Mouse (Mus musculus): Measurements from ENCODE around the gene Ugt1a6a. TPM values are rescaled to one million over a fixed set of nuclear protein-coding genes. Genes with fewer than 3 reads are reported as not detected.

Gene Ugt1a6a
- total and polyA plus RNA-seq, 3 experiments = not detected

- no peak for TF ChIP-seq USF2 (IDR thresholded peaks at IDR 0.05; ENCODE audit: borderline replicate concordance in 1 of 2, insufficient read depth in 1 of 2, low read depth in 1 of 2, low read length in 2 of 2)
- no peak for TF ChIP-seq ZNF384 (IDR thresholded peaks at IDR 0.05; ENCODE audit: low read depth, low read length)
- TF ChIP-seq POLR2A (IDR thresholded peaks at IDR 0.05; ENCODE audit: control insufficient read depth in 1 of 2, insufficient read depth in 1 of 2, low read depth in 1 of 2, low read length in 2 of 2, poor library complexity in 1 of 2) = no peak
- TF ChIP-seq UBTF (IDR thresholded peaks at IDR 0.05; ENCODE audit: borderline replicate concordance, insufficient read depth, low read depth, low read length) = no peak
- no peak for TF ChIP-seq USF1 (IDR thresholded peaks at IDR 0.05; ENCODE audit: low read depth, low read length)
- TF ChIP-seq ZC3H11A (IDR thresholded peaks at IDR 0.05; ENCODE audit: low read depth, low read length) = no peak
- TF ChIP-seq MYC (IDR thresholded peaks at IDR 0.05; ENCODE audit: low read depth, low read length) = no peak
- TF ChIP-seq KAT2A (conservative IDR thresholded peaks at IDR 0.05; ENCODE audit: low read depth, low read length) = no peak
- no peak for TF ChIP-seq POLR2AphosphoS5 (IDR thresholded peaks at IDR 0.05; ENCODE audit: borderline replicate concordance, low read depth, low read length)
- no peak for TF ChIP-seq POLR2AphosphoS2 (IDR thresholded peaks at IDR 0.05; ENCODE audit: low read length)
- no peak for TF ChIP-seq GABPA (IDR thresholded peaks at IDR 0.05; ENCODE audit: low read depth, low read length)
- no peak for TF ChIP-seq TCF12 (IDR thresholded peaks at IDR 0.05; ENCODE audit: low read depth, low read length)
- TF ChIP-seq ELF1 (IDR thresholded peaks at IDR 0.05; ENCODE audit: low read depth, low read length) = no peak
- no peak for TF ChIP-seq CHD2 (IDR thresholded peaks at IDR 0.05; ENCODE audit: low read length)
- no peak for TF ChIP-seq ZKSCAN1 (IDR thresholded peaks at IDR 0.05; ENCODE audit: low read depth, low read length)
- no peak for TF ChIP-seq JUND (IDR thresholded peaks at IDR 0.05; ENCODE audit: low read depth, low read length)
- no peak for TF ChIP-seq GATA1 (IDR thresholded peaks at IDR 0.05; ENCODE audit: low read depth, low read length)
Observed at GRCm38 (mm10) chr1:88179657-88180056, 45.0 kb downstream of the Ugt1a6a start.

GRCm38 (mm10) chr1:88186325-88186935, 51.8 kb downstream of the Ugt1a6a start:
- TF ChIP-seq ZNF384 (IDR thresholded peaks at IDR 0.05; ENCODE audit: low read depth, low read length) (no peak), TBP (IDR thresholded peaks at IDR 0.05; ENCODE audit: low read depth, low read length) (no peak), TAL1 (IDR thresholded peaks at IDR 0.05; ENCODE audit: low read length) (no peak), CTCF (IDR thresholded peaks at IDR 0.05 in 2 of 3, conservative IDR thresholded peaks at IDR 0.05 in 1 of 3; ENCODE audit: control insufficient read depth in 1 of 3, insufficient read depth in 1 of 3, low read depth in 2 of 3, low read length in 3 of 3, poor library complexity in 1 of 3, severe bottlenecking in 1 of 3) (no peak), BHLHE40 (IDR thresholded peaks at IDR 0.05; ENCODE audit: borderline replicate concordance, low read depth, low read length) (no peak), ZKSCAN1 (IDR thresholded peaks at IDR 0.05; ENCODE audit: low read depth, low read length) (no peak), ZMIZ1 (IDR thresholded peaks at IDR 0.05; ENCODE audit: low read depth, low read length) (no peak), MXI1 (IDR thresholded peaks at IDR 0.05; ENCODE audit: low read depth, low read length) (no peak), KAT2A (conservative IDR thresholded peaks at IDR 0.05; ENCODE audit: low read depth, low read length) (no peak), CHD1 (IDR thresholded peaks at IDR 0.05; ENCODE audit: low read depth, low read length) (no peak), ELF1 (IDR thresholded peaks at IDR 0.05; ENCODE audit: low read depth, low read length) (no peak), RCOR1 (IDR thresholded peaks at IDR 0.05; ENCODE audit: low read depth, low read length) (no peak), GABPA (IDR thresholded peaks at IDR 0.05; ENCODE audit: low read depth, low read length) (no peak), POLR2AphosphoS5 (IDR thresholded peaks at IDR 0.05; ENCODE audit: borderline replicate concordance, low read depth, low read length) (no peak), MEF2A (IDR thresholded peaks at IDR 0.05; ENCODE audit: extremely low read depth, insufficient replicate concordance, low read depth, low read length, poor library complexity, severe bottlenecking) (no peak), EP300 (IDR thresholded peaks at IDR 0.05; ENCODE audit: low read depth in 1 of 2, low read length in 2 of 2) (no peak), GATA1 (IDR thresholded peaks at IDR 0.05; ENCODE audit: low read depth, low read length) (no peak), MYB (IDR thresholded peaks at IDR 0.05; ENCODE audit: low read depth, low read length) (no peak), ETS1 (IDR thresholded peaks at IDR 0.05; ENCODE audit: low read depth, low read length) (no peak)
- Histone ChIP-seq H3K9me3 (replicated peaks; ENCODE audit: insufficient read depth, low read length) (no peaks in the 10 kb centered on the region), H3K9ac (ENCODE audit: control insufficient read depth, low read depth, low read length, poor library complexity, severe bottlenecking) (no peak overlapping the region)

More at GRCm38 (mm10) chr1:88179657-88180056, 45.0 kb downstream of the Ugt1a6a start:
- no peaks in the 10 kb centered on the region for H3K4me1 ChIP-seq (ENCODE audit: control insufficient read depth in 1 of 2, insufficient read depth in 2 of 2, low read length in 2 of 2)
- no peak overlapping the region for H3K4me3 ChIP-seq (ENCODE audit: control insufficient read depth in 1 of 2, insufficient read depth in 1 of 2, low read depth in 2 of 2, low read length in 2 of 2)
- H3K79me2 ChIP-seq (ENCODE audit: control insufficient read depth, insufficient read depth, low read length, poor library complexity) = no peaks in the 10 kb centered on the region
- H3K9ac ChIP-seq (ENCODE audit: control insufficient read depth, low read depth, low read length, poor library complexity, severe bottlenecking) = no peak overlapping the region
- H3K27me3 ChIP-seq (ENCODE audit: control insufficient read depth in 1 of 2, insufficient read depth in 2 of 2, low read length in 2 of 2) = no peaks in the 10 kb centered on the region; a peak in 1 of 4 replicates
- no peak overlapping the region for H3K27ac ChIP-seq (ENCODE audit: control insufficient read depth, low read depth, low read length)
- H3K36me3 ChIP-seq (ENCODE audit: control insufficient read depth in 1 of 2, insufficient read depth in 2 of 2, low read length in 2 of 2) = no peaks in the 10 kb centered on the region
- no peaks in the 10 kb centered on the region for H3K9me3 ChIP-seq (replicated peaks; ENCODE audit: insufficient read depth, low read length)
- DNase-seq (ENCODE audit: low read depth, low spot score) = no peak

More at GRCm38 (mm10) chr1:88186325-88186935, 51.8 kb downstream of the Ugt1a6a start:
- no peak for DNase-seq (ENCODE audit: low read depth, low spot score)
- H3K79me2 ChIP-seq (ENCODE audit: control insufficient read depth, insufficient read depth, low read length, poor library complexity) = no peaks in the 10 kb centered on the region
- no peak overlapping the region for H3K4me3 ChIP-seq (ENCODE audit: control insufficient read depth in 1 of 2, insufficient read depth in 1 of 2, low read depth in 2 of 2, low read length in 2 of 2)
- no peaks in the 10 kb centered on the region for H3K27me3 ChIP-seq (ENCODE audit: control insufficient read depth in 1 of 2, insufficient read depth in 2 of 2, low read length in 2 of 2)
- H3K36me3 ChIP-seq (ENCODE audit: control insufficient read depth in 1 of 2, insufficient read depth in 2 of 2, low read length in 2 of 2) = no peaks in the 10 kb centered on the region
- no peak overlapping the region for H3K27ac ChIP-seq (ENCODE audit: control insufficient read depth, low read depth, low read length)
- no peaks in the 10 kb centered on the region for H3K4me1 ChIP-seq (ENCODE audit: control insufficient read depth in 1 of 2, insufficient read depth in 2 of 2, low read length in 2 of 2)
